Mouse (Mus musculus) liver, embryonic 14.5 days (tissue): ENCODE results near the gene Ap2s1.

Source experiments
- CTCF ChIP-seq: IDR thresholded peaks from 2 replicates; pipeline ENCODE4 v1.5.1; 2016; ENCODE audit warnings: antibody characterized with exemption, low read depth, control low read depth
- EP300 ChIP-seq: IDR thresholded peaks from 2 replicates; pipeline ENCODE4 v1.6.1; 2016; ENCODE audit warnings: antibody characterized with exemption, low read depth

- TF ChIP-seq CTCF: no peak
- no peak for TF ChIP-seq EP300
These were observed 37.6 kb upstream of the Ap2s1 start for GRCm38 (mm10) chr7:16700583-16700982.
